Mouse (Mus musculus) embryonic fibroblast, embryonic 13.5 days (primary cell): ENCODE data around the gene Odf3.

Experiments
- CTCF ChIP-seq: IDR thresholded peaks from 2 replicates; pipeline ENCODE4 v1.5.1; 2011; ENCODE audit warnings: mild to moderate bottlenecking, control low read depth, low read length, moderate library complexity, borderline replicate concordance; ENCODE audit not compliant: insufficient read depth
- POLR2A ChIP-seq: IDR thresholded peaks from 2 replicates; pipeline ENCODE4 v1.6.1; 2011; ENCODE audit warnings: low read depth, mild to moderate bottlenecking, control low read depth, low read length, moderate library complexity

DNA sequence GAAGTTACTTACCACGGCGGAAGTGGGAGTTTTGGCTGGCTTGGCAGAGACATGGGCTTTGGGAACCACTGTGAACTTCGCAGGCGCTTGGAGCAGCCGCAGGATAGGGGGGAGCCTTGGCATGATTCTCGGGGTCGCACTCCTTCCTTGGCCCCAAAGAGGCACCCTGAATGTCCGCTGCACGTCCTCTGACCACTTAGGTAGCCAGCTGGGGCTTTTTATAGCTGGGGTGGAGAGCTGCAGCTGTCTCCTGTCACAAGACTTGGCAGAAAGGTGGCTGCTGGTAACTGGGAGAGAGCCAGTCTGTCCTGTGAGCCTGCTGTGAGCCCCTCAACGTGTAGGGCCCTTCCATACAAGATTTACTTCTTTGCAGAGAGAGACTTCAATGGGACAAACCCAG, 52.6 kb downstream of the Odf3 start, which contains the start of gene Cox8b:
- TF ChIP-seq POLR2A (no peak), CTCF (no peak)
